Mouse (Mus musculus): ENCODE measurements around the gene Cnnm1.

The Cnnm1 gene

DNA sequence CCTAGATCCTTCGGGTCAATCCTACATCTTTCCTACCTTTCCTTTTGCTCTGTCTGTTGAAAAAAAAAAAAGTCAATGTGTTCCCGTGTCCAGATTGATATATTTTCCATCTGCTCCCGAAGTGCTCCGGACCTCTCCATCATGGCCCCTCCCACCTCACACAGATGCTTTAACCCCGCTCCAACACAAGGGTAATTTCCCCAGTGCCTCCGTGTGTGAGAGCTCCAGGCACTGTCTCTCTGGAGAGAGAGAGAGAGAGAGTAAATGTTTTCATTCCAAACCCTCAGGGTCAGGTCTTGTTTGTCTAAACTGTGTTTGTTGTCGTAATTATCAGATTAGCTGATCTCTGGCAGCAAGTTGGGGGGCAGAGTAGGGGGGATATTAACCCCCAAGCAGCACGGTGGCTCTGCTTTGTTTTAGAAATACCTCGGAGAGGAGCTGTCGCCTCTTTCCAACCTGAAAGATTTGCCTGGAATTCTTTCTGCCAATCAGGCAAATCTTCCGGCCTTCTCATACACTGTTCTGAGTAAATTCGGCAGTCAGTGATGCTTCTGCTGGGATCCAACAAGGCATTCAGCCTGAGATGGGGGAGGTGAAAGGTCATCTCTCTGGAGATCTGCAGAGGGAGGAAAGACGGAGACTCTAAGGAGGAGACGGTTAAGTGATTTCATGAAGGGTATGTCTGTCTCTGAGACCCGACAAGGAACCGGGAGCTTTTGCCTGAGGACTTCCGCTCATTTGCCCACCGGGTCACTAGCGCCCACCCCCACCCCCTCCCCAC is 106.3 kb downstream of the Cnnm1 start:
- no peak for DNase-seq
